Comparison of ENCODE assay signal across 8 mouse cellular contexts in genomic region chr4:149889851-149890250, GRCm38 (mm10).
DNase-seq lines count a peak whose midpoint lies in the region; ATAC-seq lines count a peak whose summit lies in the region.

No protein-coding gene starts in this region.

- intact Hi-C loops in left cerebral cortex, postnatal 36 days (cut with DNase I), result loop anchor here (5.0 kb wide), 1 partner anchor 62 kb away; no protein-coding TSS in a partner anchor

- no peaks in the 10 kb centered on the region for H3K9me3 ChIP-seq in intestine, embryonic 15.5 days
- no peaks in the 10 kb centered on the region for H3K9me3 ChIP-seq in neural tube, embryonic 15.5 days (replicated peaks)

- H3K4me3 ChIP-seq in intestine, embryonic 15.5 days (replicated peaks), result no peak overlapping the region
- no peak overlapping the region for H3K4me3 ChIP-seq in neural tube, embryonic 15.5 days (replicated peaks)

- H3K36me3 ChIP-seq in intestine, embryonic 15.5 days, result no peaks in the 10 kb centered on the region
- no peaks in the 10 kb centered on the region for H3K36me3 ChIP-seq in neural tube, embryonic 15.5 days

- peak overlapping the region; percentile 18; the same call in 1 of the 2 replicates for H3K4me2 ChIP-seq in intestine, embryonic 15.5 days (replicated peaks)
- H3K4me2 ChIP-seq in neural tube, embryonic 15.5 days, result no peak overlapping the region

- H3K27ac ChIP-seq in intestine, embryonic 15.5 days, result peak overlapping the region; percentile 84
- peak overlapping the region; percentile 74 for H3K27ac ChIP-seq in neural tube, embryonic 15.5 days (replicated peaks)

- no peaks in the 10 kb centered on the region for H3K27me3 ChIP-seq in intestine, embryonic 15.5 days (replicated peaks)
- no peaks in the 10 kb centered on the region for H3K27me3 ChIP-seq in neural tube, embryonic 15.5 days (replicated peaks)

- WGBS in intestine, embryonic 15.5 days, result 11% methylated on average over 13 of the region's 13 CpGs
- 14% methylated on average over 13 of the region's 13 CpGs for WGBS in neural tube, embryonic 15.5 days

- DNase-seq in layer of hippocampus, adult 11-12 months (ENCODE audit: low spot score), result peak; percentile 73
- no peak for DNase-seq in layer of hippocampus, adult 9-10 months (ENCODE audit: low spot score)
- peak; percentile 96 to 98 for DNase-seq in heart, adult 18-20 months
- peak; percentile 56 to 68 for DNase-seq in left cerebral cortex, postnatal 36 days (ENCODE audit: low spot score in 2 of 2)
- DNase-seq in urinary bladder, postnatal 4 days (ENCODE audit: low spot score in 2 of 2), result peak; percentile 86 to 87

- no peak overlapping the region for H3K9ac ChIP-seq in intestine, embryonic 15.5 days
- no peak overlapping the region; the same call in 1 of the 2 replicates for H3K9ac ChIP-seq in neural tube, embryonic 15.5 days (replicated peaks)

- H3K4me1 ChIP-seq in intestine, embryonic 15.5 days (replicated peaks), result peaks cover 41% of the 10 kb centered on the region
- peaks cover 57% of the 10 kb centered on the region for H3K4me1 ChIP-seq in neural tube, embryonic 15.5 days

- peak; percentile 69 for ATAC-seq in common myeloid progenitor, adult 5-6 weeks (replicated peaks; ENCODE audit: low read depth, poor library complexity, severe bottlenecking)
- ATAC-seq in intestine, embryonic 15.5 days, result peak; percentile 42
- ATAC-seq in neural tube, embryonic 15.5 days (ENCODE audit: low FRiP score), result peak; percentile 55; the same call in 1 of the 2 replicates
